Mouse (Mus musculus): ENCODE measurements around the gene Tln2.

Gene Tln2

GRCm38 (mm10) chr9:67546650-67547049, 12.9 kb downstream of the Tln2 start:
- peak; percentile 20 for DNase-seq (ENCODE audit: low read depth, low spot score)

GRCm38 (mm10) chr9:67545794-67546193, 13.7 kb downstream of the Tln2 start:
- no peak for DNase-seq (ENCODE audit: low read depth, low spot score)

- DNase-seq (ENCODE audit: low read depth, low spot score): no peak
Observed at GRCm38 (mm10) chr9:67544783-67545182, 14.7 kb downstream of the Tln2 start.

- no peak for DNase-seq (ENCODE audit: low read depth, low spot score)
Observed at GRCm38 (mm10) chr9:67541948-67542347, 17.6 kb downstream of the Tln2 start.

GRCm38 (mm10) chr9:67539776-67540706, 19.5 kb downstream of the Tln2 start:
- DNase-seq (ENCODE audit: low read depth, low spot score): no peak

- no peak for DNase-seq (ENCODE audit: low read depth, low spot score)
Observed at GRCm38 (mm10) chr9:67534420-67534819, 25.1 kb downstream of the Tln2 start.

GRCm38 (mm10) chr9:67533260-67533659, 26.2 kb downstream of the Tln2 start:
- DNase-seq (ENCODE audit: low read depth, low spot score): no peak

- DNase-seq (ENCODE audit: low read depth, low spot score): no peak
Observed at GRCm38 (mm10) chr9:67532631-67533030, 26.9 kb downstream of the Tln2 start.

- no peak for DNase-seq (ENCODE audit: low read depth, low spot score)
Observed at GRCm38 (mm10) chr9:67529600-67529999, 29.9 kb downstream of the Tln2 start.

GRCm38 (mm10) chr9:67527726-67528125, 31.8 kb downstream of the Tln2 start:
- peak; percentile 16 for DNase-seq (ENCODE audit: low read depth, low spot score)

- DNase-seq (ENCODE audit: low read depth, low spot score): no peak
Observed at GRCm38 (mm10) chr9:67521736-67522135, 37.8 kb downstream of the Tln2 start.

- DNase-seq (ENCODE audit: low read depth, low spot score): no peak
Observed at GRCm38 (mm10) chr9:67509510-67509909, 50.0 kb downstream of the Tln2 start.

- no peak for DNase-seq (ENCODE audit: low read depth, low spot score)
Observed at GRCm38 (mm10) chr9:67504669-67505260, 54.7 kb downstream of the Tln2 start.

GRCm38 (mm10) chr9:67501801-67502200, 57.7 kb downstream of the Tln2 start:
- DNase-seq (ENCODE audit: low read depth, low spot score): no peak

GRCm38 (mm10) chr9:67496368-67496767, 63.1 kb downstream of the Tln2 start:
- DNase-seq (ENCODE audit: low read depth, low spot score): peak; percentile 28

GRCm38 (mm10) chr9:67495350-67495749, 64.2 kb downstream of the Tln2 start:
- DNase-seq (ENCODE audit: low read depth, low spot score): no peak

- no peak for DNase-seq (ENCODE audit: low read depth, low spot score)
Observed at GRCm38 (mm10) chr9:67493876-67494552, 65.5 kb downstream of the Tln2 start.

- DNase-seq (ENCODE audit: low read depth, low spot score): no peak
Observed at GRCm38 (mm10) chr9:67489370-67489769, 70.1 kb downstream of the Tln2 start.

GRCm38 (mm10) chr9:67486621-67487020, 72.9 kb downstream of the Tln2 start:
- DNase-seq (ENCODE audit: low read depth, low spot score): no peak

GRCm38 (mm10) chr9:67485169-67486072, 74.1 kb downstream of the Tln2 start:
- DNase-seq (ENCODE audit: low read depth, low spot score): no peak

- no peak for DNase-seq (ENCODE audit: low read depth, low spot score)
Observed at GRCm38 (mm10) chr9:67482277-67482676, 77.2 kb downstream of the Tln2 start.
